Mouse (Mus musculus): ENCODE data around the gene Zkscan14. TPM values are rescaled to one million over a fixed set of nuclear protein-coding genes. Genes with fewer than 3 reads are reported as not detected.

Zkscan14 gene
- total and polyA plus RNA-seq, 3 experiments, result 6.7 to 7.5 TPM; not detected in 1

GRCm38 (mm10) chr5:145214679-145215078 is 13.0 kb upstream of the Zkscan14 start:
- H3K27me3 ChIP-seq (ENCODE audit: control insufficient read depth in 1 of 2, insufficient read depth in 2 of 2, low read length in 2 of 2), result no peaks in the 10 kb centered on the region
- TF ChIP-seq USF2 (IDR thresholded peaks at IDR 0.05; ENCODE audit: borderline replicate concordance in 1 of 2, insufficient read depth in 1 of 2, low read depth in 1 of 2, low read length in 2 of 2) (no peak), MYC (IDR thresholded peaks at IDR 0.05; ENCODE audit: low read depth, low read length) (peak; percentile 69; the same call in 1 of the 2 replicates), JUND (IDR thresholded peaks at IDR 0.05; ENCODE audit: low read depth, low read length) (no peak), MEF2A (IDR thresholded peaks at IDR 0.05; ENCODE audit: extremely low read depth, insufficient replicate concordance, low read depth, low read length, poor library complexity, severe bottlenecking) (no peak), ELF1 (IDR thresholded peaks at IDR 0.05; ENCODE audit: low read depth, low read length) (no peak), RAD21 (IDR thresholded peaks at IDR 0.05; ENCODE audit: low read depth, low read length) (peak; percentile 49), ZMIZ1 (IDR thresholded peaks at IDR 0.05; ENCODE audit: low read depth, low read length) (no peak), CHD1 (IDR thresholded peaks at IDR 0.05; ENCODE audit: low read depth, low read length) (no peak), CTCF (IDR thresholded peaks at IDR 0.05 in 2 of 3, conservative IDR thresholded peaks at IDR 0.05 in 1 of 3; ENCODE audit: control insufficient read depth in 1 of 3, insufficient read depth in 1 of 3, low read depth in 2 of 3, low read length in 3 of 3, poor library complexity in 1 of 3, severe bottlenecking in 1 of 3) (peak; percentile 43 to 59 (median 57)), EP300 (IDR thresholded peaks at IDR 0.05; ENCODE audit: low read depth in 1 of 2, low read length in 2 of 2) (no peak), USF1 (IDR thresholded peaks at IDR 0.05; ENCODE audit: low read depth, low read length) (no peak), POLR2AphosphoS5 (IDR thresholded peaks at IDR 0.05; ENCODE audit: borderline replicate concordance, low read depth, low read length) (no peak), SMC3 (IDR thresholded peaks at IDR 0.05; ENCODE audit: low read depth, low read length) (peak; percentile 55), MXI1 (IDR thresholded peaks at IDR 0.05; ENCODE audit: low read depth, low read length) (0 out of 2 replicates have a peak, but pooled peaks have one; percentile 27), ZC3H11A (IDR thresholded peaks at IDR 0.05; ENCODE audit: low read depth, low read length) (peak; percentile 44; the same call in 1 of the 2 replicates), TBP (IDR thresholded peaks at IDR 0.05; ENCODE audit: low read depth, low read length) (no peak)
- no peak overlapping the region for H3K9ac ChIP-seq (ENCODE audit: control insufficient read depth, low read depth, low read length, poor library complexity, severe bottlenecking)
- H3K4me1 ChIP-seq (ENCODE audit: control insufficient read depth in 1 of 2, insufficient read depth in 2 of 2, low read length in 2 of 2), result no peaks in the 10 kb centered on the region
- H3K4me3 ChIP-seq (ENCODE audit: control insufficient read depth in 1 of 2, insufficient read depth in 1 of 2, low read depth in 2 of 2, low read length in 2 of 2), result no peak overlapping the region
- no peak overlapping the region for H3K27ac ChIP-seq (ENCODE audit: control insufficient read depth, low read depth, low read length)
- DNase-seq (ENCODE audit: low read depth, low spot score), result peak; percentile 53
- no peaks in the 10 kb centered on the region for H3K9me3 ChIP-seq (replicated peaks; ENCODE audit: insufficient read depth, low read length)
- no peaks in the 10 kb centered on the region; a peak in 2 of 4 replicates for H3K36me3 ChIP-seq (ENCODE audit: control insufficient read depth in 1 of 2, insufficient read depth in 2 of 2, low read length in 2 of 2)
- H3K79me2 ChIP-seq (ENCODE audit: control insufficient read depth, insufficient read depth, low read length, poor library complexity), result no peaks in the 10 kb centered on the region

- DNase-seq (ENCODE audit: low read depth, low spot score), result peak; percentile 44
- TF ChIP-seq MYC (IDR thresholded peaks at IDR 0.05; ENCODE audit: low read depth, low read length) (peak; percentile 73; the same call in 1 of the 2 replicates), CTCF (IDR thresholded peaks at IDR 0.05 in 2 of 3, conservative IDR thresholded peaks at IDR 0.05 in 1 of 3; ENCODE audit: control insufficient read depth in 1 of 3, insufficient read depth in 1 of 3, low read depth in 2 of 3, low read length in 3 of 3, poor library complexity in 1 of 3, severe bottlenecking in 1 of 3) (peak in 2 of 3 experiments; percentile 2 to 17; a peak in 1 of 6 replicates), UBTF (IDR thresholded peaks at IDR 0.05; ENCODE audit: borderline replicate concordance, insufficient read depth, low read depth, low read length) (no peak)
- Histone ChIP-seq H3K36me3 (ENCODE audit: control insufficient read depth in 1 of 2, insufficient read depth in 2 of 2, low read length in 2 of 2) (peaks cover 0 to 6% of the 10 kb centered on the region in 2 experiments), H3K4me3 (ENCODE audit: control insufficient read depth in 1 of 2, insufficient read depth in 1 of 2, low read depth in 2 of 2, low read length in 2 of 2) (no peak overlapping the region), H3K9me3 (replicated peaks; ENCODE audit: insufficient read depth, low read length) (no peaks in the 10 kb centered on the region), H3K79me2 (ENCODE audit: control insufficient read depth, insufficient read depth, low read length, poor library complexity) (no peaks in the 10 kb centered on the region), H3K27me3 (ENCODE audit: control insufficient read depth in 1 of 2, insufficient read depth in 2 of 2, low read length in 2 of 2) (no peaks in the 10 kb centered on the region), H3K9ac (ENCODE audit: control insufficient read depth, low read depth, low read length, poor library complexity, severe bottlenecking) (no peak overlapping the region), H3K27ac (ENCODE audit: control insufficient read depth, low read depth, low read length) (no peak overlapping the region), H3K4me1 (ENCODE audit: control insufficient read depth in 1 of 2, insufficient read depth in 2 of 2, low read length in 2 of 2) (no peaks in the 10 kb centered on the region)
Observed at GRCm38 (mm10) chr5:145213505-145213904, 11.8 kb upstream of the Zkscan14 start.

All from MEL (cell line).